Mouse (Mus musculus): Measurements from ENCODE around the gene Hist1h2af. TPM values are rescaled to one million over a fixed set of nuclear protein-coding genes. Genes with fewer than 3 reads are reported as not detected.
A peak's percentile ranks its signal among the peaks of the same experiment; 100 is the strongest.

Hist1h2af gene
- total RNA-seq, 1 experiment = 1,402 TPM

- Histone ChIP-seq H3K9me3 (ENCODE audit: control insufficient read depth, insufficient read depth, low read depth, low read length) (no peaks in the 10 kb centered on the region), H3K27ac (ENCODE audit: insufficient read depth, low read depth, low read length, poor library complexity, severe bottlenecking) (no peak overlapping the region), H3K9ac (ENCODE audit: insufficient read depth, low read depth, low read length, poor library complexity, severe bottlenecking) (peak overlapping the region; percentile 48; the same call in 1 of the 2 replicates), H3K4me1 (ENCODE audit: control insufficient read depth in 2 of 2, insufficient read depth in 2 of 2, low read length in 2 of 2, poor library complexity in 1 of 2) (peaks cover 0 to 9% of the 10 kb centered on the region in 2 experiments; a peak in 2 of 4 replicates), H3K4me3 (ENCODE audit: insufficient read depth in 1 of 2, low read depth in 1 of 2, low read length in 2 of 2, poor library complexity in 1 of 2, severe bottlenecking in 1 of 2) (peak overlapping the region; percentile 9 to 38; a peak in 3 of 4 replicates), H3K36me3 (ENCODE audit: control insufficient read depth, insufficient read depth, low read length, poor library complexity, severe bottlenecking) (no peaks in the 10 kb centered on the region)
- DNase-seq (ENCODE audit: low read depth, low spot score) = no peak
- TF ChIP-seq ZNF384 (IDR thresholded peaks at IDR 0.05; ENCODE audit: low read depth, low read length) (no peak), CHD2 (IDR thresholded peaks at IDR 0.05; ENCODE audit: low read depth, low read length) (no peak), HCFC1 (IDR thresholded peaks at IDR 0.05; ENCODE audit: borderline replicate concordance, insufficient read depth, low read length) (no peak)
- in situ Hi-C loops (cut with MboI; ENCODE audit: low sequenced_read_pairs in 2 of 2, unreplicated experiment in 2 of 2) = no loop called here
Observed at GRCm38 (mm10) chr13:23498653-23499052, 35.1 kb upstream of the Hist1h2af start.

GRCm38 (mm10) chr13:23499943-23500342, 33.8 kb upstream of the Hist1h2af start:
- DNase-seq (ENCODE audit: low read depth, low spot score) = no peak
- H3K36me3 ChIP-seq (ENCODE audit: control insufficient read depth, insufficient read depth, low read length, poor library complexity, severe bottlenecking) = no peaks in the 10 kb centered on the region
- TF ChIP-seq ZC3H11A (IDR thresholded peaks at IDR 0.05; ENCODE audit: borderline replicate concordance, low read depth, low read length) (no peak), HCFC1 (IDR thresholded peaks at IDR 0.05; ENCODE audit: borderline replicate concordance, insufficient read depth, low read length) (no peak), MAFK (IDR thresholded peaks at IDR 0.05; ENCODE audit: insufficient read depth, low read depth, low read length) (peak; percentile 88), ZNF384 (IDR thresholded peaks at IDR 0.05; ENCODE audit: low read depth, low read length) (peak; percentile 93), CHD2 (IDR thresholded peaks at IDR 0.05; ENCODE audit: low read depth, low read length) (no peak)
- no peaks in the 10 kb centered on the region for H3K9me3 ChIP-seq (ENCODE audit: control insufficient read depth, insufficient read depth, low read depth, low read length)
- H3K4me1 ChIP-seq (ENCODE audit: control insufficient read depth in 2 of 2, insufficient read depth in 2 of 2, low read length in 2 of 2, poor library complexity in 1 of 2) = peaks cover 0 to 9% of the 10 kb centered on the region in 2 experiments; a peak in 2 of 4 replicates
- in situ Hi-C loops (cut with MboI; ENCODE audit: low sequenced_read_pairs in 2 of 2, unreplicated experiment in 2 of 2) = loop anchor here (25.0 kb wide), 1 partner anchor 188 kb away; no protein-coding TSS in a partner anchor
- H3K27ac ChIP-seq (ENCODE audit: insufficient read depth, low read depth, low read length, poor library complexity, severe bottlenecking) = no peak overlapping the region
- H3K9ac ChIP-seq (ENCODE audit: insufficient read depth, low read depth, low read length, poor library complexity, severe bottlenecking) = no peak overlapping the region
- peak overlapping the region in 1 of 2 experiments; percentile 40; a peak in 3 of 4 replicates for H3K4me3 ChIP-seq (ENCODE audit: insufficient read depth in 1 of 2, low read depth in 1 of 2, low read length in 2 of 2, poor library complexity in 1 of 2, severe bottlenecking in 1 of 2)

GRCm38 (mm10) chr13:23500424-23501200, 33.1 kb upstream of the Hist1h2af start:
- no peak overlapping the region for H3K27ac ChIP-seq (ENCODE audit: insufficient read depth, low read depth, low read length, poor library complexity, severe bottlenecking)
- H3K9ac ChIP-seq (ENCODE audit: insufficient read depth, low read depth, low read length, poor library complexity, severe bottlenecking) = no peak overlapping the region
- TF ChIP-seq CHD2 (IDR thresholded peaks at IDR 0.05; ENCODE audit: low read depth, low read length) (no peak), MAFK (IDR thresholded peaks at IDR 0.05; ENCODE audit: insufficient read depth, low read depth, low read length) (peak; percentile 94)
- H3K9me3 ChIP-seq (ENCODE audit: control insufficient read depth, insufficient read depth, low read depth, low read length) = no peaks in the 10 kb centered on the region
- no peaks in the 10 kb centered on the region for H3K36me3 ChIP-seq (ENCODE audit: control insufficient read depth, insufficient read depth, low read length, poor library complexity, severe bottlenecking)
- in situ Hi-C loops (cut with MboI; ENCODE audit: low sequenced_read_pairs in 2 of 2, unreplicated experiment in 2 of 2) = loop anchor here (25.0 kb wide), 1 partner anchor 188 kb away; no protein-coding TSS in a partner anchor
- peaks cover 0 to 7% of the 10 kb centered on the region in 2 experiments; a peak in 2 of 4 replicates for H3K4me1 ChIP-seq (ENCODE audit: control insufficient read depth in 2 of 2, insufficient read depth in 2 of 2, low read length in 2 of 2, poor library complexity in 1 of 2)
- peak; percentile 76 for DNase-seq (ENCODE audit: low read depth, low spot score)
- H3K4me3 ChIP-seq (ENCODE audit: insufficient read depth in 1 of 2, low read depth in 1 of 2, low read length in 2 of 2, poor library complexity in 1 of 2, severe bottlenecking in 1 of 2) = peak overlapping the region in 1 of 2 experiments; percentile 40; a peak in 2 of 4 replicates

GRCm38 (mm10) chr13:23501511-23501910, 32.2 kb upstream of the Hist1h2af start:
- no peak overlapping the region for H3K27ac ChIP-seq (ENCODE audit: insufficient read depth, low read depth, low read length, poor library complexity, severe bottlenecking)
- TF ChIP-seq CHD2 (IDR thresholded peaks at IDR 0.05; ENCODE audit: low read depth, low read length) (no peak), MAFK (IDR thresholded peaks at IDR 0.05; ENCODE audit: insufficient read depth, low read depth, low read length) (no peak), ZC3H11A (IDR thresholded peaks at IDR 0.05; ENCODE audit: borderline replicate concordance, low read depth, low read length) (no peak), ZNF384 (IDR thresholded peaks at IDR 0.05; ENCODE audit: low read depth, low read length) (no peak), HCFC1 (IDR thresholded peaks at IDR 0.05; ENCODE audit: borderline replicate concordance, insufficient read depth, low read length) (no peak)
- no peaks in the 10 kb centered on the region for H3K9me3 ChIP-seq (ENCODE audit: control insufficient read depth, insufficient read depth, low read depth, low read length)
- in situ Hi-C loops (cut with MboI; ENCODE audit: low sequenced_read_pairs in 2 of 2, unreplicated experiment in 2 of 2) = loop anchor here (25.0 kb wide), 1 partner anchor 189 kb away; no protein-coding TSS in a partner anchor
- DNase-seq (ENCODE audit: low read depth, low spot score) = no peak
- H3K9ac ChIP-seq (ENCODE audit: insufficient read depth, low read depth, low read length, poor library complexity, severe bottlenecking) = no peak overlapping the region
- no peaks in the 10 kb centered on the region for H3K36me3 ChIP-seq (ENCODE audit: control insufficient read depth, insufficient read depth, low read length, poor library complexity, severe bottlenecking)
- H3K4me1 ChIP-seq (ENCODE audit: control insufficient read depth in 2 of 2, insufficient read depth in 2 of 2, low read length in 2 of 2, poor library complexity in 1 of 2) = peaks cover 0 to 6% of the 10 kb centered on the region in 2 experiments; a peak in 2 of 4 replicates
- H3K4me3 ChIP-seq (ENCODE audit: insufficient read depth in 1 of 2, low read depth in 1 of 2, low read length in 2 of 2, poor library complexity in 1 of 2, severe bottlenecking in 1 of 2) = peak overlapping the region; percentile 25 to 34; a peak in 3 of 4 replicates
